7 mouse cellular contexts compared by ENCODE assay signal in genomic region chr17:5934554-5935324, GRCm38 (mm10). TPM values are rescaled to one million over a fixed set of nuclear protein-coding genes. Genes with fewer than 3 reads are reported as not detected.
DNase-seq lines count a peak whose midpoint lies in the region; ATAC-seq lines count a peak whose summit lies in the region.

No protein-coding gene starts in this region.

- peaks cover 9% of the 10 kb centered on the region for H3K4me1 ChIP-seq in forebrain, embryonic 15.5 days

- intact Hi-C loops in left cerebral cortex, postnatal 4 days (cut with DNase I), result loop anchor here (5.0 kb wide), 1 partner anchor 83 kb away; no protein-coding TSS in a partner anchor

- WGBS in forebrain, embryonic 15.5 days, result under 1% methylated on average over 30 of the region's 30 CpGs

- H3K4me3 ChIP-seq in forebrain, embryonic 15.5 days, result peak overlapping the region; percentile 39

- no peaks in the 10 kb centered on the region for H3K36me3 ChIP-seq in forebrain, embryonic 15.5 days

- H3K4me2 ChIP-seq in forebrain, embryonic 15.5 days (replicated peaks), result peak overlapping the region; percentile 64

- H3K9ac ChIP-seq in forebrain, embryonic 15.5 days (replicated peaks), result peak overlapping the region; percentile 45

- H3K27ac ChIP-seq in forebrain, embryonic 15.5 days (replicated peaks), result no peak overlapping the region

- ATAC-seq in forebrain, embryonic 15.5 days (replicated peaks), result peak; percentile 77
- peak; percentile 93 to 97 for ATAC-seq in hematopoietic stem cell, adult 5-6 weeks (replicated peaks in 1 of 2; ENCODE audit: insufficient read depth in 1 of 2, low FRiP score in 2 of 2, low TSS enrichment in 1 of 2, low read depth in 1 of 2, poor library complexity in 2 of 2, severe bottlenecking in 2 of 2)

- peak; percentile 88 for DNase-seq in R1 (ENCODE audit: low read depth, low spot score)
- peak; percentile 66 for DNase-seq in cerebellum, adult 11 months
- peak; percentile 62 for DNase-seq in left cerebral cortex, postnatal 4 days
- DNase-seq in mesoderm, embryonic 11.5 days (ENCODE audit: low read depth, low spot score), result peak; percentile 76
- peak; percentile 45 to 53 for DNase-seq in right cerebral cortex, postnatal 36 days (ENCODE audit: low spot score in 2 of 2)

- no peaks in the 10 kb centered on the region for H3K27me3 ChIP-seq in forebrain, embryonic 15.5 days

- H3K9me3 ChIP-seq in forebrain, embryonic 15.5 days, result no peaks in the 10 kb centered on the region

RNA-seq across cellular contexts. Expression of gene Synj2, which starts 6.3 kb away (rescaled TPM):
- 0.81 and 1.4 TPM in 2 replicates for polyA plus RNA-seq in forebrain, embryonic 15.5 days (2015; fragmentation: Nextera tagmentation; extraction: Ambion mirVana)
- total RNA-seq in hematopoietic stem cell, adult 5-6 weeks (2017), result 8.1 and 17.9 TPM in 2 replicates
- 10 to 100 TPM in 1 of 2 experiments, 1 to 10 TPM in 1; 9.7 to 13.3 TPM for total RNA-seq in left cerebral cortex, postnatal 4 days (2021)
